Mouse (Mus musculus): ENCODE measurements around the gene Tspan12. TPM values are rescaled to one million over a fixed set of nuclear protein-coding genes. Genes with fewer than 3 reads are reported as not detected.

Gene Tspan12
- polyA plus RNA-seq, 1 experiment from 2014 or later, result 38.8 TPM

GRCm38 (mm10) chr6:21863561-21863960 lies 11.2 kb upstream of the Tspan12 start:
- no peaks in the 10 kb centered on the region for H3K9me3 ChIP-seq (ENCODE audit: control insufficient read depth)
- no peak overlapping the region for H3K9ac ChIP-seq (ENCODE audit: low read depth, low read length)
- no peak overlapping the region for H3K27ac ChIP-seq (ENCODE audit: low read depth, low read length)
- H3K4me1 ChIP-seq (replicated peaks; ENCODE audit: control insufficient read depth, insufficient read depth, low read length), result no peaks in the 10 kb centered on the region
- H3K36me3 ChIP-seq (ENCODE audit: control insufficient read depth, insufficient read depth), result no peaks in the 10 kb centered on the region
- H3K4me3 ChIP-seq (ENCODE audit: low read depth, low read length), result no peak overlapping the region
- ATAC-seq, result no peak
- WGBS, result 30% methylated on average over 1 of the region's 1 CpGs
- no peak overlapping the region for H3K4me2 ChIP-seq (replicated peaks; ENCODE audit: low read depth)
- no peak for TF ChIP-seq CTCF (IDR thresholded peaks at IDR 0.05; ENCODE audit: low read depth)
- no peaks in the 10 kb centered on the region for H3K27me3 ChIP-seq (replicated peaks; ENCODE audit: control insufficient read depth, insufficient read depth, low read length)

GRCm38 (mm10) chr6:21861316-21861715 lies 9.0 kb upstream of the Tspan12 start:
- Histone ChIP-seq H3K4me3 (ENCODE audit: low read depth, low read length) (no peak overlapping the region), H3K9ac (ENCODE audit: low read depth, low read length) (no peak overlapping the region), H3K36me3 (ENCODE audit: control insufficient read depth, insufficient read depth) (no peaks in the 10 kb centered on the region), H3K9me3 (ENCODE audit: control insufficient read depth) (no peaks in the 10 kb centered on the region), H3K4me1 (replicated peaks; ENCODE audit: control insufficient read depth, insufficient read depth, low read length) (no peaks in the 10 kb centered on the region), H3K27me3 (replicated peaks; ENCODE audit: control insufficient read depth, insufficient read depth, low read length) (no peaks in the 10 kb centered on the region), H3K27ac (ENCODE audit: low read depth, low read length) (no peak overlapping the region), H3K4me2 (replicated peaks; ENCODE audit: low read depth) (no peak overlapping the region)
- no peak for ATAC-seq
- WGBS, result 88% methylated on average over 2 of the region's 2 CpGs
- TF ChIP-seq CTCF (IDR thresholded peaks at IDR 0.05; ENCODE audit: low read depth), result no peak

DNA sequence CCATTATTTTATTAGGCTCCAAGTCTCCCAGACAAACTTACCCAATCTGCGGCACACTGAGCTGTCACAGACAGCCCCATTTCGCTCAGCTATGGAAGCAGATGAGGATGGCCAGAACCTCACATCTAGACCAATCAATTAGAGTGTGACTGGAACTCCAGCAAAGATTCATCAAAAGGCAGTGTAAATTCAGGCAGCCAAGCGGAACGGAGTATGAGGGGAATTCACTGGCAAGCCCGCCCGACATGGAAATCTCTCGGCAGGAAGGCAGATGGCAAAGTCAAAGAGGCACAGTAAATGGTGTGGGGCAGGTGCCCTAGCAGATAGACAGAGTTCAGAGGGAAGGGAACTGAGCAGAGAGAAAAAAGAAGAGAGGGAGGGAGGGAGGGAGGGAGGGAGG lies 5.5 kb upstream of the Tspan12 start:
- H3K4me2 ChIP-seq (replicated peaks; ENCODE audit: low read depth), result no peak overlapping the region
- H3K4me3 ChIP-seq (ENCODE audit: low read depth, low read length), result no peak overlapping the region
- no peak overlapping the region for H3K27ac ChIP-seq (ENCODE audit: low read depth, low read length)
- 55% methylated on average over 7 of the region's 7 CpGs for WGBS
- H3K36me3 ChIP-seq (ENCODE audit: control insufficient read depth, insufficient read depth), result no peaks in the 10 kb centered on the region
- no peaks in the 10 kb centered on the region for H3K9me3 ChIP-seq (ENCODE audit: control insufficient read depth)
- TF ChIP-seq CTCF (IDR thresholded peaks at IDR 0.05; ENCODE audit: low read depth), result no peak
- H3K27me3 ChIP-seq (replicated peaks; ENCODE audit: control insufficient read depth, insufficient read depth, low read length), result no peaks in the 10 kb centered on the region
- H3K4me1 ChIP-seq (replicated peaks; ENCODE audit: control insufficient read depth, insufficient read depth, low read length), result no peaks in the 10 kb centered on the region
- no peak for ATAC-seq
- H3K9ac ChIP-seq (ENCODE audit: low read depth, low read length), result no peak overlapping the region

DNA sequence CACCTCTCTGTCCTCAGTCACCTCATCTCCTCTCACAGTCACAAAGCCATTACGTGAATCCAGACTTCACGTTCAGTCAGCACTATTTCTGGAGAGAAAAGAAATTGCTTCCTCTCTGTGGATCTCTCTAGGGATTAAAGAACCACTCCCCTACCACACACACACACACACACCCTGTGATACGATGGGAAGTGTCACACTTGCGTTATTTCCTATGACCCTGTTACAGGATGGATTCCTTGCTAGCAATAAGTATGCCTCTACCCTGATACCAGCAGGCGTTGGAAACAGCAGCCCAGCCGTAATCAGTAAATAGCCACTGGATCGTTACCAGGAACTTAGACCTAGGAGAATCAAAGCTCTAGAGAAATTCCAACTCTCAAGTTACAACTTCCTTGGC lies 3.6 kb upstream of the Tspan12 start:
- WGBS, result 23% methylated on average over 7 of the region's 7 CpGs
- no peak for TF ChIP-seq CTCF (IDR thresholded peaks at IDR 0.05; ENCODE audit: low read depth)
- no peak overlapping the region for H3K9ac ChIP-seq (ENCODE audit: low read depth, low read length)
- no peaks in the 10 kb centered on the region for H3K36me3 ChIP-seq (ENCODE audit: control insufficient read depth, insufficient read depth)
- H3K27ac ChIP-seq (ENCODE audit: low read depth, low read length), result no peak overlapping the region
- H3K4me2 ChIP-seq (replicated peaks; ENCODE audit: low read depth), result no peak overlapping the region; the same call in 1 of the 2 replicates
- ATAC-seq, result no peak
- H3K27me3 ChIP-seq (replicated peaks; ENCODE audit: control insufficient read depth, insufficient read depth, low read length), result no peaks in the 10 kb centered on the region
- H3K9me3 ChIP-seq (ENCODE audit: control insufficient read depth), result no peaks in the 10 kb centered on the region
- H3K4me3 ChIP-seq (ENCODE audit: low read depth, low read length), result no peak overlapping the region
- H3K4me1 ChIP-seq (replicated peaks; ENCODE audit: control insufficient read depth, insufficient read depth, low read length), result no peaks in the 10 kb centered on the region

DNA sequence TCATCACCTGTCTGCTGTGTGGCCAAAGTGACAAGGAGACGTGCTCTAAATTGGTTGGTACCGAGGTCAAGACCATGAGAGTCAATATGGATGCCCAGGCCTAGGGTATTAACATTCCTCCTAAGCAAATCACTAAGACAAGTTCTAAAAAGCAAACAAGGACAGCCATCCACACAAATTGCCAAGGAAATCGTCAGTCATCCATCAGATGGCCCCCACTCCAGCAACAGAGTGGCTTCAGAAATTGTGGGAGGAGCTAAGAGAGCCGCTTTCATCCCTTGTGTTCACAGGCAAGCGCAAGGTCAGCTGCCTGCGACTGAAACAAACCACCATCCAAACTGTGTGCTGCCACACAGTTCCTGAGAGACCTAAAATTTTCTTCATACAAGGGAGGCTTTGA lies 1.0 kb upstream of the Tspan12 start:
- Histone ChIP-seq H3K9me3 (ENCODE audit: control insufficient read depth) (no peaks in the 10 kb centered on the region), H3K4me2 (replicated peaks; ENCODE audit: low read depth) (no peak overlapping the region), H3K27ac (ENCODE audit: low read depth, low read length) (no peak overlapping the region), H3K9ac (ENCODE audit: low read depth, low read length) (no peak overlapping the region), H3K4me3 (ENCODE audit: low read depth, low read length) (no peak overlapping the region), H3K36me3 (ENCODE audit: control insufficient read depth, insufficient read depth) (peaks cover 3% of the 10 kb centered on the region; the same call in 1 of the 2 replicates), H3K4me1 (replicated peaks; ENCODE audit: control insufficient read depth, insufficient read depth, low read length) (no peaks in the 10 kb centered on the region), H3K27me3 (replicated peaks; ENCODE audit: control insufficient read depth, insufficient read depth, low read length) (no peaks in the 10 kb centered on the region)
- WGBS, result 41% methylated on average over 6 of the region's 6 CpGs
- no peak for TF ChIP-seq CTCF (IDR thresholded peaks at IDR 0.05; ENCODE audit: low read depth)
- ATAC-seq, result no peak

- no peaks in the 10 kb centered on the region for H3K9me3 ChIP-seq (ENCODE audit: control insufficient read depth)
- peak overlapping the region; percentile 89 for H3K4me2 ChIP-seq (replicated peaks; ENCODE audit: low read depth)
- under 1% methylated on average over 62 of the region's 62 CpGs for WGBS
- peak overlapping the region; percentile 79 for H3K9ac ChIP-seq (ENCODE audit: low read depth, low read length)
- peak overlapping the region; percentile 73 for H3K27ac ChIP-seq (ENCODE audit: low read depth, low read length)
- H3K4me3 ChIP-seq (ENCODE audit: low read depth, low read length), result peak overlapping the region; percentile 78
- no peaks in the 10 kb centered on the region for H3K4me1 ChIP-seq (replicated peaks; ENCODE audit: control insufficient read depth, insufficient read depth, low read length)
- no peaks in the 10 kb centered on the region for H3K27me3 ChIP-seq (replicated peaks; ENCODE audit: control insufficient read depth, insufficient read depth, low read length)
- ATAC-seq, result peak; percentile 87
- peak; percentile 63 for TF ChIP-seq CTCF (IDR thresholded peaks at IDR 0.05; ENCODE audit: low read depth)
- peaks cover 4% of the 10 kb centered on the region; the same call in 1 of the 2 replicates for H3K36me3 ChIP-seq (ENCODE audit: control insufficient read depth, insufficient read depth)
Measured at GRCm38 (mm10) chr6:21851596-21852343, 545 bp downstream of the Tspan12 start.

Measured in intestine, postnatal 0 days (tissue).